Mouse (Mus musculus) MEL (cell line): ENCODE data around the gene Timm29.

ENCODE experiments used
- CHD1 ChIP-seq: IDR thresholded peaks from 2 replicates; pipeline ENCODE4 v1.6.1; 2012; ENCODE audit warnings: low read depth, mild to moderate bottlenecking, inconsistent platforms, low read length, improper control_type of control experiment
- CTCF ChIP-seq, 3 experiments: IDR thresholded peaks in 2 of 3; conservative IDR thresholded peaks in 1 of 3; 2 replicates each; pipeline ENCODE4 v1.5.1; 2011 to 2012; ENCODE audit warnings: low read length in 3 of 3, low read depth in 2 of 3, mild to moderate bottlenecking in 2 of 3, improper control_type of control experiment in 1 of 3, inconsistent platforms in 1 of 3, mixed read lengths in 1 of 3, moderate library complexity in 1 of 3; ENCODE audit not compliant: control insufficient read depth in 1 of 3, insufficient read depth in 1 of 3, poor library complexity in 1 of 3, severe bottlenecking in 1 of 3
- EP300 ChIP-seq, 2 experiments: IDR thresholded peaks; 2 replicates each; pipeline ENCODE4 v1.6.1; 2011; ENCODE audit warnings: improper control_type of control experiment in 2 of 2, low read length in 2 of 2, low read depth in 1 of 2, mild to moderate bottlenecking in 1 of 2
- GABPA ChIP-seq: IDR thresholded peaks from 2 replicates; pipeline ENCODE4 v1.6.1; 2012; ENCODE audit warnings: low read depth, mild to moderate bottlenecking, inconsistent platforms, low read length, improper control_type of control experiment, moderate library complexity
- HCFC1 ChIP-seq: IDR thresholded peaks from 2 replicates; pipeline ENCODE4 v1.6.1; 2012; ENCODE audit warnings: low read depth, mild to moderate bottlenecking, inconsistent platforms, low read length, improper control_type of control experiment, moderate library complexity
- MXI1 ChIP-seq: IDR thresholded peaks from 2 replicates; pipeline ENCODE4 v1.6.1; 2011; ENCODE audit warnings: mild to moderate bottlenecking, low read depth, low read length, improper control_type of control experiment
- NRF1 ChIP-seq: IDR thresholded peaks from 2 replicates; pipeline ENCODE4 v1.6.1; 2014; ENCODE audit warnings: low read depth, mild to moderate bottlenecking, inconsistent platforms, low read length, improper control_type of control experiment, moderate library complexity; ENCODE audit not compliant: poor library complexity, insufficient read depth, severe bottlenecking
- POLR2A ChIP-seq, 2 experiments: IDR thresholded peaks; 2 replicates each; pipeline ENCODE4 v1.6.1; 2011 to 2012; ENCODE audit warnings: low read length in 2 of 2, mild to moderate bottlenecking in 2 of 2, control low read depth in 1 of 2, improper control_type of control experiment in 1 of 2, low read depth in 1 of 2, moderate library complexity in 1 of 2; ENCODE audit not compliant: control insufficient read depth in 1 of 2, insufficient read depth in 1 of 2, poor library complexity in 1 of 2
- POLR2AphosphoS2 ChIP-seq: IDR thresholded peaks from 2 replicates; pipeline ENCODE4 v1.6.1; 2011; ENCODE audit warnings: low read length, improper control_type of control experiment
- SIN3A ChIP-seq: IDR thresholded peaks from 2 replicates; pipeline ENCODE4 v1.6.1; 2012; ENCODE audit warnings: low read length, improper control_type of control experiment, inconsistent platforms
- ZKSCAN1 ChIP-seq: IDR thresholded peaks from 2 replicates; pipeline ENCODE4 v1.6.1; 2012; ENCODE audit warnings: low read depth, mild to moderate bottlenecking, inconsistent platforms, low read length, improper control_type of control experiment, moderate library complexity
- ZNF384 ChIP-seq: IDR thresholded peaks from 2 replicates; pipeline ENCODE4 v1.6.1; 2012; ENCODE audit warnings: low read depth, mild to moderate bottlenecking, inconsistent platforms, low read length, improper control_type of control experiment

GRCm38 (mm10) chr9:21591831-21592702 is 455 bp upstream of the Timm29 start:
- TF ChIP-seq ZKSCAN1 (no peak), ZNF384 (no peak), CHD1 (no peak), GABPA (no peak), POLR2AphosphoS2 (no peak), MXI1 (no peak), EP300 (IDR thresholded peaks at IDR 0.05; ENCODE audit: low read depth in 1 of 2, low read length in 2 of 2) (no peak), POLR2A (IDR thresholded peaks at IDR 0.05; ENCODE audit: control insufficient read depth in 1 of 2, insufficient read depth in 1 of 2, low read depth in 1 of 2, low read length in 2 of 2, poor library complexity in 1 of 2) (no peak), SIN3A (no peak), CTCF (IDR thresholded peaks at IDR 0.05 in 2 of 3, conservative IDR thresholded peaks at IDR 0.05 in 1 of 3; ENCODE audit: control insufficient read depth in 1 of 3, insufficient read depth in 1 of 3, low read depth in 2 of 3, low read length in 3 of 3, poor library complexity in 1 of 3, severe bottlenecking in 1 of 3) (no peak), HCFC1 (no peak), NRF1 (no peak)
